Mouse (Mus musculus) megakaryocyte-erythroid progenitor cell, adult 5-6 weeks (primary cell): ENCODE measurements around the gene Tekt2. TPM values are rescaled to one million over a fixed set of nuclear protein-coding genes. Genes with fewer than 3 reads are reported as not detected.

Experiments
- ATAC-seq: replicated peaks from 2 replicates; pipeline ENCODE4 v1.8.0; 2016; ENCODE audit warnings: mild to moderate bottlenecking, inconsistent platforms; ENCODE audit not compliant: severe bottlenecking, poor library complexity, low FRiP score, low TSS enrichment
- total RNA-seq, 2 experiments: library from RNA; stranded (forward) in 1 of 2; stranded (reverse) in 1 of 2; fragments of 200-1000, 215-1000 nt in 1 of 2; fragments of >200 nt in 1 of 2; fragmentation: Nextera tagmentation in 1 of 2; gene quantifications; 2 replicates each; pipeline ENCODE4 v1.2.3; 2014 to 2017

Tekt2 gene
- total RNA-seq, 2 experiments from 2014 or later = not detected

GRCm38 (mm10) chr4:126309922-126310309 lies 15.6 kb downstream of the Tekt2 start:
- ATAC-seq = peak; percentile 62

DNA sequence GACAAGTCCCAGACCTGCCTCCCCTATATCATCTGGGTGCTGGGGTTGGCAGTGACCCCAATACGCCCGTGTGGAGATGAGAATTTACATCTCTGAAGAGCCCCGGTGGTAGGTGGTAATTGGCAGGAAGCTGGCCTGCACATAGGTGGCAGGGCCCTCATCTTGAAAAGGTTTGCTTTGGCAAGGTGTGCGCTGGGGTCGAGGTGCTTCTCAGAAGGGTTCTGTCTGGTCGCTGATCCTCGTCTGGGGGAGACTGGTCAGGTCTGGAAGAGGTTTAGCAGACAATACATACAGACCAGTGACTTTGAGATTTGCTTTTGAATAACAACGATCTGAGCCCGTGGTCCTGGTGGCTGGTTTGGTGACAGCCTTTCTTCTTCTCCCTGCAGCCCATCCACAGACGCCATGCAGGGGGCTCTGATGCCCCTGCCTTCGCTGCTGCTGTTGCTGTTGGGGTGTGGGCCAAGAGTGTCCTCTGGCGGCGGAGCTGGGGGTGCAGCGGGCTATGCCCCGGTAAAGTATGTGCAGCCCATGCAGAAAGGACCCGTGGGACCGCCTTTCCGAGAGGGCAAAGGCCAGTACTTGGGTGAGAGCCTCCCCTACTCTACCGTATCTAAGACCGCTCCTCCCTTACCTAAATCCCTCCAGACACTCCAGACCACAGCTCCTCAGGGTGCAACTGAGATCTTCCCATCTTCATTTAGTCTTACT lies 16.1 kb downstream of the Tekt2 start:
- ATAC-seq = peak; percentile 45

DNA sequence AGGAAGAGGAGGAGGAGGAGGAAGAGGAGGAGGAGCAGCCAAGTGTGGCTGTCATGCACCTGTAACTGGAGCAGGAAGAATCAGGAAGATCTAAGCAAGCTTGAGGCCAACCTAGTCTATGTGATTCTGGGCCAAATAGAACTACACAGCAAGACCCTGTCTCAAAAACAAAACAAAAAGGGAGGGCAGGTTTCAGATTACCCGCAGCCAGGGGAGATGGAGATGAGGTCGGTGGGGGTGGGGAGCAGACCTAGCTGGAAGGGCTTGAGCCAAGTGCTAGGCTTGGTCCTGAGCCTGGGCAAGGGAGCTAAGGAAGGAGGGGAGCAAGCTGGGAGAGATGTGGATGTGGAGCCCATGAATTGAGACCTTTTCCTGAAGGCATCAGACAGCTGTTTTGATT lies 18.7 kb downstream of the Tekt2 start:
- ATAC-seq = no peak

- no peak for ATAC-seq
These were observed 19.4 kb downstream of the Tekt2 start for GRCm38 (mm10) chr4:126306058-126306457.

- no peak for ATAC-seq
These were observed 20.1 kb downstream of the Tekt2 start for GRCm38 (mm10) chr4:126305428-126305827.

DNA sequence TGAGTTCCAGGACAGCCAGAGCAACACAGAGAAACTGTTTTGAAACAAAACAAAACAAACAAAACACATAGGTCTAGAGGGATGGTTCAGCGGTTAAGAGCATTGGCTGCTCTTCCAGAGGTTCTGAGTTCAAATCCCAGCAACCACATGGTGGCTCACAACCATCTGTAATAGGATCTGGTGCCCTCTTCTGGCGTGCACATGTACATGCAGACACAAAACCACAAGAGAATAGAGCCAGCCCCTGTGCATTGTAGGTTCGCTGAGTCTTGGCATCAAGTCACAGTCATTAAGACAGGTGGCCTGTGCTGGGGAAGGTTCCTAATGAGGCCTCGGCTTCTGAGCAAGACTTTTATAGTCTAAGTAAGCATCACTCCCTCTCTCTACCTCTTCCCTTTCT lies 21.6 kb downstream of the Tekt2 start:
- 0 out of 2 replicates have a peak, but pooled peaks have one; percentile 39 for ATAC-seq

GRCm38 (mm10) chr4:126301584-126302309 lies 23.7 kb downstream of the Tekt2 start:
- no peak for ATAC-seq

DNA sequence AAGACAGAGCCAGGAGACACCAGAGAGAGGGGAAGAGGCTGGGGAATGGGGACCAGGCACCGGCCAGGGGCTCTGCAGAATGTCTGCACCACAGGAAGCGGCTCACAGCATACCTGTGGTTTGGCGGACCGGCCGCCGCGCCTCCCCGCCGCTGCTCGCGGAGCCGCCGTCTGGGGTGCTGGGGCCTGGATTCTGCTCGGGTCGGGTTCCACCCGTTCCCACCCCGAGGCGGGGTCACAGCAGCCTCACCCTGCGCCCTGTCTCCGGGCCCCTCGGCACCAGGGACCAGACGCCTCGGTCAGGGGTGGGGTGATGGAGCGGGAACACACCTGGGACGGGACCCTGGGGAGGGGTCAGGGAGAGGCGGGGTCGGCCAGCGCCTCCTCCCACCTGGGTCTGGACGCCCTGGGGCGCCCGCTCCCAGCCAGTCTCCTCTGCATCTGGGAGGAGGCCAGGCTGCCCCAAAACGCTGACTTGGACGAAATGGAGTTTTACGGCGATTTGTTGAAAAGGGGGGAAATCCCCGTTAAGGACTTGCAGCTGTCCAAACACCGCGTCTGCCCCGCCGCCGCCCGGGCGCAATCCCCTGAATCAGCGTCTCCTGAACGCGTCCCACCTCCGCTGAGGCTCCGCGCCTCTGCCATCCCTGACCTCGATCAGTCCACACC lies 24.4 kb downstream of the Tekt2 start:
- no peak for ATAC-seq

- no peak; the same call in 1 of the 2 replicates for ATAC-seq
These were observed 28.8 kb downstream of the Tekt2 start for GRCm38 (mm10) chr4:126296617-126297101.

- no peak for ATAC-seq
These were observed 29.6 kb downstream of the Tekt2 start for GRCm38 (mm10) chr4:126295937-126296336.

DNA sequence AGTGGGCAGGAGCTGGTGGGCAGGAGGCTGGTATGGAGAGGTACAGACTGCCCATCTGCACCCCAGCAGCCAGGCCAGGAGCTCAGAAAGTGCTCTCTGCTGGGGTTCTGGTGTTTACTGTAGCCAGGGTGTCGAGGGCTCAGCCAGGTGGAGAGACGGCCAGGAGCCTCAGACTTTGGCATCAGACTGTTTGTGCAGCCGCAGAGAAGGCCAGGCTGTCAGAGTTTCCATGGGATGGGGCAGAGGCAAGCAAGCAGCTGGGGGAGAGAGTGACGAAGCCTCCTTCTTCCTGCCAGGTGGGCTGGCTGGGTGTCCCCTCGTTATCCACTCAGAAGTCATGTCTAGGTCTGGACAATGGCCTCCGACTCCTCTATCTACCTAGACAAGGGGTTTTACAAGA lies 30.3 kb downstream of the Tekt2 start:
- no peak for ATAC-seq

- no peak for ATAC-seq
These were observed 34.3 kb downstream of the Tekt2 start for GRCm38 (mm10) chr4:126291196-126291595.

- ATAC-seq = no peak
These were observed 35.2 kb downstream of the Tekt2 start for GRCm38 (mm10) chr4:126290314-126290713.

DNA sequence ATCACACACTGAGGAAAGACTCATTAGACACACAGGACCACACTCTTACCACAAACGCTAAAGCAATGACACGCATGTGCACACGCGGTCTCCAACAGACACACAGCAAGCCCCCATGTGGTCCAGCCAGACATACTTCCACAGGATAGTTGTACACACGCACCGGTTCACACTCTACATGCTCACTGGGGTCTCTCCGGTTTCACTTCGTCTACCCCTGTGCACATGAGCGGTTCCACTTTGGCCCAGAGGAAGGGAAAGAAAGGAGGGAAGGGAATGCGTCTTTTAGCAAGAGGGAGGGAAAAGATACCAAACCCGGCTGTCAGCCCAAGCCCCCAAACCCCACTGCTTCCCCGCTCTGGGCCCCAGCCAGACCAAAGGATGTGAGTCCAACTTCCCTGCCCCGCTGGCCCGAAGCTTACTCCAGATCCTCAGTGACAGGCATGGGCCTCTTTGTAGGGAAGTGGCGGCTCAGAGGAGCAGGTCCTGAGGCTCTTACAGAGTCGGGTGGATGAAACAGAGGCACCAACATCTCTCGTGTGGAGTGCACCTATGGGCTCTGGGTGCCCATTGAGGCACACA lies 37.3 kb downstream of the Tekt2 start:
- ATAC-seq = no peak

DNA sequence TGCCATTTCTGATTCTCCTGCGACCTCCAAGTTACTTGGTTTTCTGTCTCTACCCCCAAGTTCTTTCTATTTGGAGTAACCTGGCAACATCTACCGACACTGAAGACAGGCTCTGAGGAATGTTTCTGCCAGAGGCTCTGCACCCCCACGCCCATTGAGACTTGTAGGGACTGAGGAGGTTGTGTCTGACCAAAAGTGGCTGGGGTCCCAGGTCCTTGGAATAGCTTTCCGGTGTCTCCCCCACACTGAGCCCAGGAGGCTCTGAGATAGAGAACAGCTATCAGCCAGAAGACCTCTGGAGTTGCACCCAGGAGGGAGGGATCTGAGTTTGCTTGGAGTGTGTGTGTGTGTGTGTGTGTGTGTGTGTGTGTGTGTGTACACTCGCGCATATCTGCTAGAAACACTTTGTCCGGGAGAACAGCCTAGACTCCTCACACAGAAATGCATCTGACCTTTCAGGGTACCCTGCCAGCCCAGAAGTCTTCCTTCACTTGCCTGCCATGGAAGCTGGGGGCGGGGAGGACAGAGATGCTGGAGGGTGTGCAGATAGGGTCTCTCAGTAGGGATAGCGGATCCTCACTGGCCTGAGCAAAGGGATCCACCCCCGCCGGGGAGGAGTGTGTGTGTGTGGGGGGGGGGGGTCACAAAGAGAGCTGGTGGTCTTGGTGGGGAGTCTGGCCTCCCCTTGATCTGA lies 38.0 kb downstream of the Tekt2 start:
- no peak for ATAC-seq

DNA sequence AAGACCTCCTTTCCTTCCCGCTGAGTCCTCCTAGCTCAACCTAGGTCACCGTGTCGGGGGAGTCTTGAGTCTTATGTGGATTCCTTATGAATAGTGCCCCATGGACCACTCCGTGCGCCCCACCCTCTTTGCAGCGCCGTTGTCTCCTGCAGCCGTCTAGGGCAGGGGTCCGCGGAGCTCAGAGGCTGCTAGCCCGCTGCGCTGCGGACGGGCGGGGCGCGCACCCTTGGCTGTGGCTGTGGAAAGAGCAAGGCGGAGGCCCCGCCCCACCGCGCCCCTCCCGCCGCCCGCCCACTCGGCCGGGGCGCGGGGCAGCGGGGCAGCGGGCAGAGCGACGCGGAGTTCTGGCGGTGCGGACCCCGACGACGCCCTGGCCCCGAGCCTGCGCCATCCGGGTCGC lies 39.0 kb downstream of the Tekt2 start, which contains the start of gene Col8a2:
Col8a2 (plus strand) TSS at position 302 of the 400 bp plus-strand sequence.
- ATAC-seq = no peak

DNA sequence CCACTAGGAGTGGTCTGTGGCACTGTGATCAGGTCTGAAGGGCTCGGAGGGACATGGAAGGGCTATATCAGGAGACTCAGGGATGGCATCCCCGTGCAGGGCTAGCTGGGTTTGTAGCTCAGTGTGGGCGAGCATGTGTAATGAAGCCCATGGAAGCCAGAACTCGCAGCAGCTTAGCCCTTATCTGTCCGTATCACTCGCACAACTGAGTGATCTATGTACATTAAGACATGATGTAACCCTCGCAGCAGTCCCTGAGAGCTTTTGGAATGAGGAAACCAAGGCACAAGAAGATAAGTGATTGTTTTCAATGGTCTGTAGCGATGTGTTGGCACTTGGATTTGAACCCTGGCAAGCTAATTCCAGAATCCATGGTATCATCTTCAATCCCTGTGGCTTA lies 41.9 kb downstream of the Tekt2 start:
- ATAC-seq = no peak

DNA sequence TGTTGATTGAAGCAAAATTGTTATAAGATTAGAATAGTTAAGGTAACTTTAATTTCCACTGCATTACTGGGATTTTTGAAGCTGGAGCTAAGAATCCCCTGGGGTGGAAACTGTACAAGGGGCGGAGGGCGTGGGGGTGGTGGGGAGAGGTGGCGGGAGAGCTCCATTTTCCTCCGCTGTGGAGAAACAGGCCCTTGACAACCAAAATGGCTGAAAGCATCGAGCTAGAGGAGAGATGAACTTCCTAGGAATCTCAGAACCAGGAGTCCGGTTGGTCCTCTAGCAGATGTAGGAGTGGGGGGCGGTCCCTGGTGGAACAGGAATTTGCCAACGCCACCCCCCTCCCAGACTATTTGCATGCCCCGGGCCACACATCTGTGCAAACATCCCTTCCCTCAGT lies 43.8 kb downstream of the Tekt2 start:
- ATAC-seq = no peak

GRCm38 (mm10) chr4:126278961-126279360 lies 46.5 kb downstream of the Tekt2 start:
- ATAC-seq = no peak
